Mouse (Mus musculus): ENCODE results near the gene H2-Ob. TPM values are rescaled to one million over a fixed set of nuclear protein-coding genes. Genes with fewer than 3 reads are reported as not detected.

H2-Ob gene
- polyA plus RNA-seq, 1 experiment from 2014 or later: 0.17 TPM

Other genes with a start within 250 kb of the H2-Ob start
- 112 and 124 TPM in 2 replicates for gene H2-K1, start 238.6 kb upstream of the H2-Ob start, polyA plus RNA-seq (2015; fragmentation: Nextera tagmentation; extraction: Ambion mirVana)
- gene Ring1, start 214.2 kb upstream of the H2-Ob start, polyA plus RNA-seq (2015; fragmentation: Nextera tagmentation; extraction: Ambion mirVana): 19.3 and 21.0 TPM in 2 replicates
- 50.8 and 58.4 TPM in 2 replicates for gene H2-Ke6, start 210.8 kb upstream of the H2-Ob start, polyA plus RNA-seq (2015; fragmentation: Nextera tagmentation; extraction: Ambion mirVana)
- 169 and 199 TPM in 2 replicates for gene Slc39a7, start 207.2 kb upstream of the H2-Ob start, polyA plus RNA-seq (2015; fragmentation: Nextera tagmentation; extraction: Ambion mirVana)
- 43.6 and 45.0 TPM in 2 replicates for gene Rxrb, start 207.1 kb upstream of the H2-Ob start, polyA plus RNA-seq (2015; fragmentation: Nextera tagmentation; extraction: Ambion mirVana)
- gene Col11a2, start 199.5 kb upstream of the H2-Ob start, polyA plus RNA-seq (2015; fragmentation: Nextera tagmentation; extraction: Ambion mirVana): 1.3 and 1.5 TPM in 2 replicates
- 0.79 and 1.2 TPM in 2 replicates for gene H2-Oa, start 146.6 kb upstream of the H2-Ob start, polyA plus RNA-seq (2015; fragmentation: Nextera tagmentation; extraction: Ambion mirVana)
- gene H2-DMa, start 119.4 kb upstream of the H2-Ob start, polyA plus RNA-seq (2015; fragmentation: Nextera tagmentation; extraction: Ambion mirVana): 10.8 and 12.1 TPM in 2 replicates
- gene Brd2, start 116.3 kb upstream of the H2-Ob start, polyA plus RNA-seq (2015; fragmentation: Nextera tagmentation; extraction: Ambion mirVana): 98.3 and 107 TPM in 2 replicates
- 0.58 and 0.87 TPM in 2 replicates for gene H2-DMb2, start 95.6 kb upstream of the H2-Ob start, polyA plus RNA-seq (2015; fragmentation: Nextera tagmentation; extraction: Ambion mirVana)
- 2.2 and 2.8 TPM in 2 replicates for gene H2-DMb1, start 85.8 kb upstream of the H2-Ob start, polyA plus RNA-seq (2015; fragmentation: Nextera tagmentation; extraction: Ambion mirVana)
- gene Tap1, start 51.4 kb upstream of the H2-Ob start, polyA plus RNA-seq (2015; fragmentation: Nextera tagmentation; extraction: Ambion mirVana): 7.5 and 7.7 TPM in 2 replicates
- 7.9 and 8.1 TPM in 2 replicates for gene Psmb9, start 51.1 kb upstream of the H2-Ob start, polyA plus RNA-seq (2015; fragmentation: Nextera tagmentation; extraction: Ambion mirVana)
- 12.1 and 14.6 TPM in 2 replicates for gene Psmb8, start 41.2 kb upstream of the H2-Ob start, polyA plus RNA-seq (2015; fragmentation: Nextera tagmentation; extraction: Ambion mirVana)
- gene Tap2, start 35.4 kb upstream of the H2-Ob start, polyA plus RNA-seq (2015; fragmentation: Nextera tagmentation; extraction: Ambion mirVana): 5.5 and 7.0 TPM in 2 replicates
- gene H2-Ab1, start 18.8 kb downstream of the H2-Ob start, polyA plus RNA-seq (2015; fragmentation: Nextera tagmentation; extraction: Ambion mirVana): 13.3 and 18.1 TPM in 2 replicates
- 4.9 and 5.7 TPM in 2 replicates for gene H2-Aa, start 48.9 kb downstream of the H2-Ob start, polyA plus RNA-seq (2015; fragmentation: Nextera tagmentation; extraction: Ambion mirVana)
- gene H2-Eb1, start 67.0 kb downstream of the H2-Ob start, polyA plus RNA-seq (2015; fragmentation: Nextera tagmentation; extraction: Ambion mirVana): 4.8 and 5.0 TPM in 2 replicates
- not detected in 2 replicates for gene H2-Eb2, start 86.8 kb downstream of the H2-Ob start, polyA plus RNA-seq (2015; fragmentation: Nextera tagmentation; extraction: Ambion mirVana)
- 0.53 and 0.94 TPM in 2 replicates for gene Btnl2, start 115.9 kb downstream of the H2-Ob start, polyA plus RNA-seq (2015; fragmentation: Nextera tagmentation; extraction: Ambion mirVana)
- gene Btnl1, start 138.2 kb downstream of the H2-Ob start, polyA plus RNA-seq (2015; fragmentation: Nextera tagmentation; extraction: Ambion mirVana): 1.7 and 2.1 TPM in 2 replicates
- 1.1 and 1.3 TPM in 2 replicates for gene BC051142, start 159.9 kb downstream of the H2-Ob start, polyA plus RNA-seq (2015; fragmentation: Nextera tagmentation; extraction: Ambion mirVana)
- 2.6 and 4.1 TPM in 2 replicates for gene Btnl4, start 238.4 kb downstream of the H2-Ob start, polyA plus RNA-seq (2015; fragmentation: Nextera tagmentation; extraction: Ambion mirVana)